Mouse (Mus musculus): Measurements from ENCODE around the gene Acap2. TPM values are rescaled to one million over a fixed set of nuclear protein-coding genes. Genes with fewer than 3 reads are reported as not detected.

The Acap2 gene
- polyA plus RNA-seq, 1 experiment, result 62.9 TPM

DNA sequence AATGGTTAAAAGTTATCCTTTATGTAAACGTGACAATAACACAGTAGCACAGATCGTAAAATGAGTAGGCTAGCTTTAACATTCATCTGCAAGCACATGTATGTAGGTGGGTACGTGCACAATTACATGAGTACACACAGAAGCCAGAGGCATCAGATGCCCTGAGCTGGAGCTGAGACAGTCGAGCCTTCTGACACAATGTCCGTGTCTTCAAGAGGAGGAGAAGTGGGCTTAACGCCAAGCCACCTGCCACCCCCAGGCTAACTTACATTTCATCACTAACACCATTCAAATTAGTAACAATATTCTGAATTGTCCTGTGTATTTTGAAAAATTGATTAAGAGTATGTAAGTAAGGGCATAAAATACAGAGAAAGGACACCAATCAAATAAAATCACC lies 40.6 kb downstream of the Acap2 start:
- Histone ChIP-seq H3K4me3 (ENCODE audit: insufficient read depth, low read length) (no peak overlapping the region), H3K4me1 (ENCODE audit: control insufficient read depth, insufficient read depth, low read length) (peaks cover 10% of the 10 kb centered on the region), H3K27ac (ENCODE audit: insufficient read depth, low read depth, low read length) (no peak overlapping the region)
- TF ChIP-seq POLR2A (IDR thresholded peaks at IDR 0.05; ENCODE audit: borderline replicate concordance, low read depth, low read length) (no peak), CTCF (IDR thresholded peaks at IDR 0.05; ENCODE audit: low read depth, low read length) (no peak)

DNA sequence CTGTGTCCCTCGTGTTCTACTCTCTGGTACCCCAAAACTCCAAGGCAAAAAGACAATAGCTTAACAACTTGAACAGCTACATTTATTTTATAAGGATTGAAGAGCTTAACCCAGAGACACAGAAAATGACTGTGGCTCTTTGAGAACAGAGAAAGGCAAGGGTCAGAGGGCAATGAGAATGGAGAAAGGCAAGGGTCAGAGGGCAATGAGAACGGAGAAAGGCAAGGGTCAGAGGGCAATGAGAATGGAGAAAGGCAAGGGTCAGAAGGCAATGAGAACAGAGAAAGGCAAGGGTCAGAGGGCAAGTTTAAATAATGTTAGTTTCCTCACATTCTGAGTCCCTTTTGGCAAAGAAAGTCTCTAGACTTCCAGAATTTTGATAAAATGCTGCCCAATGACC lies 41.6 kb downstream of the Acap2 start:
- H3K4me1 ChIP-seq (ENCODE audit: control insufficient read depth, insufficient read depth, low read length), result peaks cover 4% of the 10 kb centered on the region

DNA sequence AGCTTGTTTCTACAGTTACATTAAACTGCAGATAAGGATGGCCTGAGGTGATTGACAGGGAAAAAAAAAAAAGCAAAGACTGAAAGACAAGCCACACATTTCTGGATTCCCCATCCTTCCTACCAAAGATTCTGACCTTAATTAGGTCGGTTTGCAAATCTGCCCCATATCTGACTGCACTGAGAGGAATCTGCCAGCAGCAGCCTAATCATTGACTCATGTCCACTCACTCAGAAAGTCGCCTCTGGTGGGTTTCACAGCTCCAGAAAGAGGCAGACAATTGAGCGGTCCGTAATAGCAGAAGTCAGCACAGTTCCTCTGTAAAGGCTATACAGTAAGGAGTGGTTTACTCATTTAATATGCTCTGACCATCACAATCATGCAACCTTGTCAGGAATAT lies 51.2 kb downstream of the Acap2 start:
- Histone ChIP-seq H3K27ac (ENCODE audit: insufficient read depth, low read depth, low read length) (no peak overlapping the region), H3K4me3 (ENCODE audit: insufficient read depth, low read length) (no peak overlapping the region), H3K4me1 (ENCODE audit: control insufficient read depth, insufficient read depth, low read length) (no peaks in the 10 kb centered on the region)
- TF ChIP-seq CTCF (IDR thresholded peaks at IDR 0.05; ENCODE audit: low read depth, low read length) (no peak), POLR2A (IDR thresholded peaks at IDR 0.05; ENCODE audit: borderline replicate concordance, low read depth, low read length) (no peak)

More for the DNA sequence above, 41.6 kb downstream of the Acap2 start:
- no peak overlapping the region for H3K27ac ChIP-seq (ENCODE audit: insufficient read depth, low read depth, low read length)
- H3K4me3 ChIP-seq (ENCODE audit: insufficient read depth, low read length), result no peak overlapping the region
- TF ChIP-seq POLR2A (IDR thresholded peaks at IDR 0.05; ENCODE audit: borderline replicate concordance, low read depth, low read length), result no peak
- no peak for TF ChIP-seq CTCF (IDR thresholded peaks at IDR 0.05; ENCODE audit: low read depth, low read length)

DNA sequence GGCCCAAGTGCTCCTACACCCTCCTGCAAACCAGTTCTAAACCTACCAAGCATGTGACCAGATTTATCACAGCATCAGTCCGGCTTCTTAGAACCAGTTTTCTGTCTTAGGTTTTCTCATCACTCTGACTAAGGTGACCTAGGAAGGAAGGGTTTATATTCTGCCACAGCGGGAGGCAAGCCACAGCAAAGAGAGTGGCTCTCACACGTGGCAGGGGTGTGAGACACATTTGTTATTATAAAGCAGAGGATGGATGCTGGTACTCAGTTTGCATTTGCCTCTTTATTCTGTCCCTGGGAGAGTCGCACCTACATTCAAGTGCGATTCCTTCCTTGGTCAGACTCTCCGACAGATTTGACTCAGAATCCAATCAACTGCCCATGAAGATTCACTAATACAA lies 52.2 kb downstream of the Acap2 start:
- no peaks in the 10 kb centered on the region for H3K4me1 ChIP-seq (ENCODE audit: control insufficient read depth, insufficient read depth, low read length)
- H3K27ac ChIP-seq (ENCODE audit: insufficient read depth, low read depth, low read length), result no peak overlapping the region
- no peak overlapping the region for H3K4me3 ChIP-seq (ENCODE audit: insufficient read depth, low read length)
- TF ChIP-seq CTCF (IDR thresholded peaks at IDR 0.05; ENCODE audit: low read depth, low read length) (no peak), POLR2A (IDR thresholded peaks at IDR 0.05; ENCODE audit: borderline replicate concordance, low read depth, low read length) (no peak)

DNA sequence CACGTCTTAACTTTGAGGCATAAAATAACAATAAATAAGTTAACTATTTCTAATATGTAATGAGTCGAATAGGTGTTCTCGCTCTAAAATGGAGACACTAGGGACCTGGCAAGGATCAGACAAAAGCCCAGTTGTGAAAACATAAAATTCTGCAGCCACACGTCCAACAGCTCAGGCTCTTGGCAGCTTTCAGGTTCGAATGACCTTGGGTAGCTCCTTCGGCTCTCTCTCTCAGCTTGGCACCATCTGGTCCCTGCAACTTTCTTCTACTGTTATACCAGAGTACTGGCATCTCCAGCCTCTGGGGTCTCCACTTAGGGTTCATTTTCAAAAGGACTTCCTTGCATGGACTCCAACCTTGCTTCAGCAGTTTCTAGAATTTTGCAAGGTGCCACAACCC lies 53.3 kb downstream of the Acap2 start:
- H3K4me3 ChIP-seq (ENCODE audit: insufficient read depth, low read length), result no peak overlapping the region
- no peaks in the 10 kb centered on the region for H3K4me1 ChIP-seq (ENCODE audit: control insufficient read depth, insufficient read depth, low read length)
- no peak overlapping the region for H3K27ac ChIP-seq (ENCODE audit: insufficient read depth, low read depth, low read length)
- TF ChIP-seq CTCF (IDR thresholded peaks at IDR 0.05; ENCODE audit: low read depth, low read length) (no peak), POLR2A (IDR thresholded peaks at IDR 0.05; ENCODE audit: borderline replicate concordance, low read depth, low read length) (no peak)

DNA sequence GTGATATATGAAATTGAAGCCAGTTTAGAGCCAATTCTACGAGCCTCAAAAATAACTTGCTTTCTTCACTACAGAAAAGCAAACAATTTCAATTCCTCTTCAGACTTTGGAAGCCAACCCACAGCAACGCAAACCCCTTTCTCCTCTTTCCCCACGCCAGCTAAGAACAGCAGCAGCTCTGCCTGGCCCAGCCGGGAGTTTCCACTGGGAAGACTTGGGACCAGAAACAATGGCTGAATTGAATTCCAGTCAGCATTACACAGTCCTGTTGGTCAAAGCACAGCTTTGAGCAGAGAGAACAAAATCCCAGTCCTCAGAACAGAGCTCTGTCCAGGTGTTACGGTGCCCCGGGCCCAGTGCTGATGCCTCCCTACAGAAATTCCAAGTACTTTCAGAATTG lies 59.1 kb downstream of the Acap2 start:
- TF ChIP-seq POLR2A (IDR thresholded peaks at IDR 0.05; ENCODE audit: borderline replicate concordance, low read depth, low read length) (no peak), CTCF (IDR thresholded peaks at IDR 0.05; ENCODE audit: low read depth, low read length) (no peak)
- H3K27ac ChIP-seq (ENCODE audit: insufficient read depth, low read depth, low read length), result no peak overlapping the region
- no peaks in the 10 kb centered on the region for H3K4me1 ChIP-seq (ENCODE audit: control insufficient read depth, insufficient read depth, low read length)
- no peak overlapping the region for H3K4me3 ChIP-seq (ENCODE audit: insufficient read depth, low read length)

DNA sequence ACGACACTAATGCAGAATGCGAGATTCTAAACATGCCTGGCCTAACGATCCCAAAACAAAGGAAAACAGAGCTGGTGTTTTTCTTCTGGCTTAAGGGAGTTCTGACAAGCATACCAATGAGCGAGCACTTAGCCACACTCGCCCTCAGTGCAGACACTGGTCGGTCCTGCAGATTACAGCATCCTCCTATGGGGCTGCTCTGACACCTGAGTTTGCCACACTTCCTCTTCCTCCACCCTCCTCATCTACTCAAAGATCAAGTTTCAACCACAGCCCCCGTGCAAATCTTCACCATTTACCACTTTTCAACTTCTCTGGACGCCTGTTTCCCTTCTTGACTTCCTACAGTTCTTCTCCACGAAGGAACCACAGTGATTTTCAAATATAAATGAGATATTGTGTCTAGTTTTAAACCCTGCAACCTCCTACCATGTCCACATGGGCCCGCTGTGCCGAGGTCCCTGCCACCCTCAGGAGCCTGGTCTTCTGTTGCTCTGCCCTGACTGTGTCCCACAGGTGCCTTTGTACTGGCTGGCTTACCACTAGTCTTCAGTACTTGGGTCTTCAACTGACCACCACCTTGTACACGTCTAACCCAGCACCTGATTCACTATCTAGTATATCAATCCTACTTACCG lies 64.3 kb downstream of the Acap2 start:
- TF ChIP-seq CTCF (IDR thresholded peaks at IDR 0.05; ENCODE audit: low read depth, low read length), result no peak
- no peak for TF ChIP-seq POLR2A (IDR thresholded peaks at IDR 0.05; ENCODE audit: borderline replicate concordance, low read depth, low read length)
- no peak overlapping the region for H3K27ac ChIP-seq (ENCODE audit: insufficient read depth, low read depth, low read length)
- H3K4me3 ChIP-seq (ENCODE audit: insufficient read depth, low read length), result no peak overlapping the region
- no peaks in the 10 kb centered on the region for H3K4me1 ChIP-seq (ENCODE audit: control insufficient read depth, insufficient read depth, low read length)

DNA sequence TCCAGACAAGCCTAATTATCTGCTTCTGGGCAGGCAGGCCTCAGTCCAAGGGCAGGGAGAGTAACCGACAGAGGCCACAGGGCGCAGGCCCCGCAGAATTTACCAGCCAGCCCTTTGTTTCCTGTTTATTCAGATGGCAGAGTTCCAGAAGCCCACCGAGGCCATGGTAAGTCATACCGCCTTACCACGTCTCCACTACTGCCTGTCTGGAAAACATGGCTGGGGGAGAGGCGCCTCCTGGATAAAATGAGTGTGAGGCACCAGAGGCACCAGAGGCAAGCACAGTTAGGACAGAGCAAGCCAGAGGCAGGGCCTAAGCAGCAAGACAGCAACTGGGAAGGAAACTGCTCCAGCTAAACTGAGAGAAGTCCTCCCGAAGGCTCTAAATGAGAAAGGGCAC lies 65.5 kb downstream of the Acap2 start:
- no peak for TF ChIP-seq CTCF (IDR thresholded peaks at IDR 0.05; ENCODE audit: low read depth, low read length)
- no peak for TF ChIP-seq POLR2A (IDR thresholded peaks at IDR 0.05; ENCODE audit: borderline replicate concordance, low read depth, low read length)
- no peaks in the 10 kb centered on the region for H3K4me1 ChIP-seq (ENCODE audit: control insufficient read depth, insufficient read depth, low read length)
- no peak overlapping the region for H3K4me3 ChIP-seq (ENCODE audit: insufficient read depth, low read length)
- H3K27ac ChIP-seq (ENCODE audit: insufficient read depth, low read depth, low read length), result no peak overlapping the region

DNA sequence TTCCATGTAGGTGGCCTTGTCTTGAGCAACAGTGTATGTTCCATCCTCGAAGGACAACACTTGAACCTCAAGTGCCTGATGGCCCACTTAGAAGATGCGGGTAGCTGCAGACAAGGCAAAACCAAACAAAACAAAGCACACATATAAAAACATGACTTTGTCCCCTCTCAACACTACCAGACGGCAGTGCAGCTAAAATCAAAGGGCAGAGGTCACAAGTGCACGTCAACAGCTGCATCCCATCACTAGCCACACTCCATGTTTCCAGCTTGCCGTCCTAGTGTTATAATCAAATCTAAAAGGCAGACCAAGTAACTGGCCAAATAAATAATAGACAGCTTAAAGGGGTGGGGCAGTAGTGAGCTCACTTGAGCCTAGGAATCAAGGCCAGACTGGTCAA lies 69.5 kb downstream of the Acap2 start:
- no peak overlapping the region for H3K27ac ChIP-seq (ENCODE audit: insufficient read depth, low read depth, low read length)
- TF ChIP-seq POLR2A (IDR thresholded peaks at IDR 0.05; ENCODE audit: borderline replicate concordance, low read depth, low read length) (no peak), CTCF (IDR thresholded peaks at IDR 0.05; ENCODE audit: low read depth, low read length) (no peak)
- H3K4me3 ChIP-seq (ENCODE audit: insufficient read depth, low read length), result no peak overlapping the region
- H3K4me1 ChIP-seq (ENCODE audit: control insufficient read depth, insufficient read depth, low read length), result no peaks in the 10 kb centered on the region

DNA sequence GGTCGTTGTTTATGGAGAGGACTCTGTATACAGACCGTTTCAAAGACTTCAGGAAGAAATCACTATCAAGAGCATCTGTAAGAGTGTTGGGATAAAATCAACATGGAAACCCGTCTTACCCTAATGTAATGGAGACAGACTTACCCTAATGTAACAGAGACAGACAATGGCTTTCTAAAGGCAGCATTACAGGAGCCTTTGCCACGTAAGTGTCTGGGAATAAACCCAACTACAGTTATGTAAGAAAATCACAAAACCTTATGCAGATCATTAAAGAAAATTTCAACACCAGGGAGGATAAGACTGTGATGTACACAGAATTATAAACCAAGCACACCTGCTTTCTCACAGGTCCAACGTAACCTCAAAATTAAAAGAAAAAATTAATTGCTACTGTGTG lies 72.9 kb downstream of the Acap2 start:
- Histone ChIP-seq H3K4me3 (ENCODE audit: insufficient read depth, low read length) (no peak overlapping the region), H3K4me1 (ENCODE audit: control insufficient read depth, insufficient read depth, low read length) (peaks cover 6% of the 10 kb centered on the region; the same call in 1 of the 2 replicates), H3K27ac (ENCODE audit: insufficient read depth, low read depth, low read length) (no peak overlapping the region)
- no peak for TF ChIP-seq CTCF (IDR thresholded peaks at IDR 0.05; ENCODE audit: low read depth, low read length)
- TF ChIP-seq POLR2A (IDR thresholded peaks at IDR 0.05; ENCODE audit: borderline replicate concordance, low read depth, low read length), result no peak

All from bone marrow macrophage, adult 2 months (primary cell).